Mouse (Mus musculus) heart, adult 2 months (tissue): Measurements from ENCODE around the gene Popdc2.

Experiments used
- CTCF ChIP-seq: fragments of 200-600 bp; IDR thresholded peaks from 2 replicates; pipeline ENCODE4 v1.8.1; 2022; ENCODE audit warnings: antibody characterized with exemption, mild to moderate bottlenecking, moderate library complexity
- EP300 ChIP-seq: fragments of 200-500 bp; IDR thresholded peaks from 2 replicates; pipeline ENCODE4 v1.6.1; 2011; ENCODE audit warnings: low read depth, low read length, control low read depth; ENCODE audit not compliant: insufficient read depth

DNA sequence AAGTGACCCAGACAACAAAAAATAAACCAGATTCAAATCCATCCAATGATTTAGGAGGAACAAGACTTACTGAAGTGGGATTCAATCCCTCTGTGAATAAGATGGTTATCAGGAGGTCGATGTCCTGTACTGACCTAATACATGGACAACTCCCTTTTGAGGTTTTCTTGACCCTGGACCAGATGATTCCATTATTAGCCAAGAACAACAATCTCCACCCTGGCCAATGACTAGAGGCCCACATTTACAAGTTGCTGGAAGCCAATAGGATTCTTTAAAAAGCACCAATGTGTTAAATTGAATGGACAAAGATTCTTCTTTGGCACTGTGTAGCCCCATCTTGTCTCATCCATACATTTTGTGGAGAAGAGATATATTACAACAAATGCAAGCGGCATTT, 63.4 kb downstream of the Popdc2 start:
- TF ChIP-seq CTCF (no peak), EP300 (no peak)
